Mouse (Mus musculus): Measurements from ENCODE around the gene Frem1.

- TF ChIP-seq CTCF (IDR thresholded peaks at IDR 0.05; ENCODE audit: low read depth, low read length) = no peak
- TF ChIP-seq TAL1 (conservative IDR thresholded peaks at IDR 0.05; ENCODE audit: low read depth, low read length) = no peak
- TF ChIP-seq POLR2AphosphoS5 (IDR thresholded peaks at IDR 0.05; ENCODE audit: insufficient replicate concordance, low read depth, low read length) = no peak
- no peak for TF ChIP-seq GATA1 (IDR thresholded peaks at IDR 0.05; ENCODE audit: borderline replicate concordance, low read length)
Measured at GRCm38 (mm10) chr4:82876656-82877055, 175.5 kb downstream of the Frem1 start.
